Mouse (Mus musculus) MEL (cell line): ENCODE measurements around the gene Btnl2. TPM values are rescaled to one million over a fixed set of nuclear protein-coding genes. Genes with fewer than 3 reads are reported as not detected.

Experiments
- DNase-seq: peaks from one replicate; pipeline ENCODE4 v3.0.0; 2011; ENCODE audit warnings: low read depth, low spot score
- H3K27ac ChIP-seq: 2 replicates; pipeline ENCODE4 v1.5.1; 2012; ENCODE audit warnings: low read depth, mild to moderate bottlenecking, control low read depth, low read length, moderate library complexity; ENCODE audit not compliant: control insufficient read depth
- H3K27me3 ChIP-seq, 2 experiments: fragments of 150-350 bp in 1 of 2; sonication (generic) in 1 of 2; 2 replicates each; pipeline ENCODE4 v1.6.1; 2012; ENCODE audit warnings: low read length in 2 of 2, mild to moderate bottlenecking in 2 of 2, improper control_type of control experiment in 1 of 2, moderate library complexity in 1 of 2; ENCODE audit not compliant: insufficient read depth in 2 of 2, control insufficient read depth in 1 of 2
- H3K36me3 ChIP-seq, 2 experiments: 2 replicates each; pipeline ENCODE4 v1.6.1; 2012 to 2014; ENCODE audit warnings: low read length in 2 of 2, improper control_type of control experiment in 1 of 2, inconsistent platforms in 1 of 2, mild to moderate bottlenecking in 1 of 2; ENCODE audit not compliant: insufficient read depth in 2 of 2, control insufficient read depth in 1 of 2
- H3K4me1 ChIP-seq, 2 experiments: fragments of 150-350 bp in 1 of 2; sonication (generic) in 1 of 2; 2 replicates each; pipeline ENCODE4 v1.6.1; 2012; ENCODE audit warnings: low read length in 2 of 2, improper control_type of control experiment in 1 of 2, mild to moderate bottlenecking in 1 of 2; ENCODE audit not compliant: insufficient read depth in 2 of 2, control insufficient read depth in 1 of 2
- H3K4me3 ChIP-seq, 2 experiments: fragments of 150-350 bp in 1 of 2; sonication (generic) in 1 of 2; 2 replicates each; pipeline ENCODE4 v1.5.1; 2012; ENCODE audit warnings: low read depth in 2 of 2, low read length in 2 of 2, mild to moderate bottlenecking in 2 of 2, moderate library complexity in 2 of 2, control low read depth in 1 of 2, improper control_type of control experiment in 1 of 2; ENCODE audit not compliant: control insufficient read depth in 1 of 2, insufficient read depth in 1 of 2
- H3K79me2 ChIP-seq: 2 replicates; pipeline ENCODE4 v1.6.1; 2012; ENCODE audit warnings: mild to moderate bottlenecking, low read length, moderate library complexity; ENCODE audit not compliant: control insufficient read depth, poor library complexity, insufficient read depth
- H3K9ac ChIP-seq: 2 replicates; pipeline ENCODE4 v1.6.1; 2012; ENCODE audit warnings: low read depth, mild to moderate bottlenecking, control low read depth, low read length, moderate library complexity; ENCODE audit not compliant: control insufficient read depth, poor library complexity, severe bottlenecking
- H3K9me3 ChIP-seq: fragments of 150-350 bp; sonication (generic); replicated peaks from 2 replicates; pipeline ENCODE4 v1.6.1; 2012; ENCODE audit warnings: mild to moderate bottlenecking, low read length, improper control_type of control experiment, moderate library complexity; ENCODE audit not compliant: insufficient read depth
- CHD2 ChIP-seq: IDR thresholded peaks from 2 replicates; pipeline ENCODE4 v1.6.1; 2011; ENCODE audit warnings: low read length, improper control_type of control experiment
- CTCF ChIP-seq, 3 experiments: IDR thresholded peaks in 2 of 3; conservative IDR thresholded peaks in 1 of 3; 2 replicates each; pipeline ENCODE4 v1.5.1; 2011 to 2012; ENCODE audit warnings: low read length in 3 of 3, low read depth in 2 of 3, mild to moderate bottlenecking in 2 of 3, improper control_type of control experiment in 1 of 3, inconsistent platforms in 1 of 3, mixed read lengths in 1 of 3, moderate library complexity in 1 of 3; ENCODE audit not compliant: control insufficient read depth in 1 of 3, insufficient read depth in 1 of 3, poor library complexity in 1 of 3, severe bottlenecking in 1 of 3
- GATA1 ChIP-seq: IDR thresholded peaks from 2 replicates; pipeline ENCODE4 v1.6.1; 2011; ENCODE audit warnings: low read depth, low read length, improper control_type of control experiment
- JUND ChIP-seq: IDR thresholded peaks from 2 replicates; pipeline ENCODE4 v1.6.1; 2011; ENCODE audit warnings: low read depth, mild to moderate bottlenecking, improper control_type of control experiment, low read length
- KAT2A ChIP-seq: conservative IDR thresholded peaks from 2 replicates; pipeline ENCODE4 v1.6.1; 2012; ENCODE audit warnings: low read depth, low read length, improper control_type of control experiment, inconsistent platforms
- MAFK ChIP-seq: IDR thresholded peaks from 2 replicates; pipeline ENCODE4 v1.6.1; 2011; ENCODE audit warnings: low read depth, mild to moderate bottlenecking, low read length, improper control_type of control experiment, borderline replicate concordance
- MAX ChIP-seq: IDR thresholded peaks from 2 replicates; pipeline ENCODE4 v1.6.1; 2011; ENCODE audit warnings: low read length, improper control_type of control experiment
- MEF2A ChIP-seq: IDR thresholded peaks from 2 replicates; pipeline ENCODE4 v1.6.1; 2014; ENCODE audit warnings: low read depth, mild to moderate bottlenecking, inconsistent platforms, low read length, improper control_type of control experiment; ENCODE audit not compliant: poor library complexity, insufficient replicate concordance, severe bottlenecking; ENCODE audit errors: extremely low read depth
- MXI1 ChIP-seq: IDR thresholded peaks from 2 replicates; pipeline ENCODE4 v1.6.1; 2011; ENCODE audit warnings: mild to moderate bottlenecking, low read depth, low read length, improper control_type of control experiment
- MYB ChIP-seq: IDR thresholded peaks from 2 replicates; pipeline ENCODE4 v1.6.1; 2011; ENCODE audit warnings: mild to moderate bottlenecking, low read depth, low read length, improper control_type of control experiment
- NELFE ChIP-seq: IDR thresholded peaks from 2 replicates; pipeline ENCODE4 v1.6.1; 2011; ENCODE audit warnings: low read depth, low read length, improper control_type of control experiment
- POLR2A ChIP-seq, 2 experiments: IDR thresholded peaks; 2 replicates each; pipeline ENCODE4 v1.6.1; 2011 to 2012; ENCODE audit warnings: low read length in 2 of 2, mild to moderate bottlenecking in 2 of 2, control low read depth in 1 of 2, improper control_type of control experiment in 1 of 2, low read depth in 1 of 2, moderate library complexity in 1 of 2; ENCODE audit not compliant: control insufficient read depth in 1 of 2, insufficient read depth in 1 of 2, poor library complexity in 1 of 2
- POLR2AphosphoS2 ChIP-seq: IDR thresholded peaks from 2 replicates; pipeline ENCODE4 v1.6.1; 2011; ENCODE audit warnings: low read length, improper control_type of control experiment
- RCOR1 ChIP-seq: IDR thresholded peaks from 2 replicates; pipeline ENCODE4 v1.6.1; 2012; ENCODE audit warnings: low read depth, mild to moderate bottlenecking, inconsistent platforms, low read length, improper control_type of control experiment
- SIN3A ChIP-seq: IDR thresholded peaks from 2 replicates; pipeline ENCODE4 v1.6.1; 2012; ENCODE audit warnings: low read length, improper control_type of control experiment, inconsistent platforms
- TBP ChIP-seq: IDR thresholded peaks from 2 replicates; pipeline ENCODE4 v1.8.0; 2011; ENCODE audit warnings: low read depth, low read length, improper control_type of control experiment
- UBTF ChIP-seq: IDR thresholded peaks from 2 replicates; pipeline ENCODE4 v1.6.1; 2012; ENCODE audit warnings: low read depth, mild to moderate bottlenecking, inconsistent platforms, low read length, improper control_type of control experiment, moderate library complexity, borderline replicate concordance; ENCODE audit not compliant: insufficient read depth
- ZC3H11A ChIP-seq: IDR thresholded peaks from 2 replicates; pipeline ENCODE4 v1.6.1; 2012; ENCODE audit warnings: low read depth, mild to moderate bottlenecking, inconsistent platforms, low read length, improper control_type of control experiment
- ZKSCAN1 ChIP-seq: IDR thresholded peaks from 2 replicates; pipeline ENCODE4 v1.6.1; 2012; ENCODE audit warnings: low read depth, mild to moderate bottlenecking, inconsistent platforms, low read length, improper control_type of control experiment, moderate library complexity
- ZNF384 ChIP-seq: IDR thresholded peaks from 2 replicates; pipeline ENCODE4 v1.6.1; 2012; ENCODE audit warnings: low read depth, mild to moderate bottlenecking, inconsistent platforms, low read length, improper control_type of control experiment
- polyA plus RNA-seq, 2 experiments: library from polyadenylated mRNA; stranded (reverse) in 1 of 2; unstranded in 1 of 2; fragments of >175 nt in 1 of 2; fragments of >200 nt in 1 of 2; gene quantifications; 2 replicates each; pipeline versions ENCODE4 v1.2.1 to v1.2.4; 2012; ENCODE audit warnings: low replicate concordance in 2 of 2, low read depth in 1 of 2; ENCODE audit not compliant: insufficient read length in 2 of 2, insufficient read depth in 1 of 2, missing spikeins in 1 of 2
- total RNA-seq: library from RNA; depleted of rRNA; stranded (reverse); fragments of 300-350 nt; gene quantifications from 2 replicates; pipeline ENCODE4 v1.2.3, GENCODE M21; 2012

Gene Btnl2
- total and polyA plus RNA-seq, 3 experiments, result not detected

- Histone ChIP-seq H3K27me3 (peaks cover 6 to 7% of the 10 kb centered on the region in 2 experiments), H3K9me3 (no peaks in the 10 kb centered on the region), H3K79me2 (no peaks in the 10 kb centered on the region; the same call in 1 of the 2 replicates), H3K36me3 (no peaks in the 10 kb centered on the region; a peak in 1 of 4 replicates), H3K4me3 (peak overlapping the region in 1 of 2 experiments; percentile 61; a peak in 2 of 4 replicates), H3K27ac (no peak overlapping the region), H3K9ac (no peak overlapping the region), H3K4me1 (no peaks in the 10 kb centered on the region; a peak in 1 of 4 replicates)
- no peak for TF ChIP-seq POLR2AphosphoS2
- no peak for TF ChIP-seq MAFK
- no peak for TF ChIP-seq MEF2A
- no peak for TF ChIP-seq ZNF384
- no peak for TF ChIP-seq UBTF
- no peak for TF ChIP-seq CTCF (IDR thresholded peaks at IDR 0.05 in 2 of 3, conservative IDR thresholded peaks at IDR 0.05 in 1 of 3; ENCODE audit: control insufficient read depth in 1 of 3, insufficient read depth in 1 of 3, low read depth in 2 of 3, low read length in 3 of 3, poor library complexity in 1 of 3, severe bottlenecking in 1 of 3)
- TF ChIP-seq ZC3H11A, result no peak
- TF ChIP-seq RCOR1, result no peak
- no peak; the same call in 1 of the 2 replicates for TF ChIP-seq SIN3A
- TF ChIP-seq ZKSCAN1, result no peak
- peak; percentile 89 for TF ChIP-seq CHD2
- peak; percentile 81 for TF ChIP-seq GATA1
- peak; percentile 86 for DNase-seq
These were observed 43.6 kb downstream of the Btnl2 start for GRCm38 (mm10) chr17:34398058-34398710.

- Histone ChIP-seq H3K79me2 (no peaks in the 10 kb centered on the region; the same call in 1 of the 2 replicates), H3K36me3 (no peaks in the 10 kb centered on the region; a peak in 1 of 4 replicates), H3K27me3 (peaks cover 6 to 7% of the 10 kb centered on the region in 2 experiments), H3K9me3 (no peaks in the 10 kb centered on the region), H3K4me1 (no peaks in the 10 kb centered on the region; a peak in 1 of 4 replicates), H3K4me3 (peak within 1 kb of the TSS; percentile 59 to 61), H3K27ac (no peak within 1 kb of the TSS), H3K9ac (peak within 1 kb of the TSS; percentile 77)
- no peak for TF ChIP-seq MXI1
- TF ChIP-seq MYB, result no peak
- TF ChIP-seq SIN3A, result peak; percentile 28; the same call in 1 of the 2 replicates
- no peak for TF ChIP-seq KAT2A
- no peak for TF ChIP-seq JUND
- TF ChIP-seq NELFE, result 0 out of 2 replicates have a peak, but pooled peaks have one; percentile 22
- peak; percentile 20; the same call in 1 of the 2 replicates for TF ChIP-seq MAX
- peak; percentile 50 to 54; a peak in 3 of 4 replicates for TF ChIP-seq POLR2A (IDR thresholded peaks at IDR 0.05; ENCODE audit: control insufficient read depth in 1 of 2, insufficient read depth in 1 of 2, low read depth in 1 of 2, low read length in 2 of 2, poor library complexity in 1 of 2)
- 0 out of 2 replicates have a peak, but pooled peaks have one; percentile 31 for TF ChIP-seq TBP
- peak; percentile 92 for TF ChIP-seq CHD2
- no peak for TF ChIP-seq CTCF (IDR thresholded peaks at IDR 0.05 in 2 of 3, conservative IDR thresholded peaks at IDR 0.05 in 1 of 3; ENCODE audit: control insufficient read depth in 1 of 3, insufficient read depth in 1 of 3, low read depth in 2 of 3, low read length in 3 of 3, poor library complexity in 1 of 3, severe bottlenecking in 1 of 3)
- DNase-seq, result peak; percentile 92
These were observed 44.2 kb downstream of the Btnl2 start, which contains the start of gene BC051142 for GRCm38 (mm10) chr17:34398711-34399393. Gene BC051142 (plus strand): TSS chr17:34398820.
